Mouse (Mus musculus): Measurements from ENCODE around the gene Spata45.

Gene Spata45

GRCm38 (mm10) chr1:191085597-191085996 is 49.2 kb downstream of the Spata45 start:
- DNase-seq = no peak

GRCm38 (mm10) chr1:191086304-191086878 is 50.0 kb downstream of the Spata45 start:
- no peak for DNase-seq

DNA sequence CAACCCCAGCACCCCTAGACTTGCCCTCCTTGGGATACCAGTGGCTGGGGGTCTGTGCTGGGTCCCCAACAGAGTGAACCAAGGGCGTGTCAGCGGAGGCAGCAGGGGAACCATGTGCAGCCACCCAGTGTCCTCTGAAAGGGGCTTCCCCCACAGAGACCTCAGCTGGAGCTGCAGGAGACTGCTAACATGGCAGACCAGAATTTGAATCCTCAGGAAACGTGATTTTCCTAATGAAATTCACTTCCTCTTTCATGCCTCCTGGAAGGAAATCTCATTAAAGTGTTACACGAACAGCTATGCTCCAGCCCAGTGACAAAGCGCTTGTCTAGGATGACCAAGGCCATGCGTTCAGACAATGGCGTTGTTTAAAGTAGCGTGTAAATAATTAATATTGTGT is 50.5 kb downstream of the Spata45 start:
- no peak for DNase-seq

DNA sequence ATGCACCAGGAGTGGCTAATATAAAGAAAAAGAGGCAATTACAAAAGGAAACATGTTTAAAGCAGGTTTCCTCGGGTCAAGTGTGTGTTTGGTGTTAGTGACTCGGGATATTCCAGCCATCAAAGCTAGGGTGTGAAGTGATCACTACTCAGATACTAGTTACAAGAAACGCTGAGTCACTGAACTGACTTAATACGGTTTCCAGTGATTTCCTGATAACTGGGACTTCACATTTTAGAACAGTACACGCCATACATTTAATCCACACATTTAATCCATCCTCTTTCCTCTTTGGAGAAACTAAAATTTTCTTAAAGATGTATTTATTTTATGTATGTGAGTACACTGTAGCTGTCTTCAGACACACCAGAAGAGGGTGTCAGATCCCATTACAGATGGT is 51.5 kb downstream of the Spata45 start:
- no peak for DNase-seq

- no peak for DNase-seq
Observed at GRCm38 (mm10) chr1:191089355-191089754, 52.9 kb downstream of the Spata45 start.

DNA sequence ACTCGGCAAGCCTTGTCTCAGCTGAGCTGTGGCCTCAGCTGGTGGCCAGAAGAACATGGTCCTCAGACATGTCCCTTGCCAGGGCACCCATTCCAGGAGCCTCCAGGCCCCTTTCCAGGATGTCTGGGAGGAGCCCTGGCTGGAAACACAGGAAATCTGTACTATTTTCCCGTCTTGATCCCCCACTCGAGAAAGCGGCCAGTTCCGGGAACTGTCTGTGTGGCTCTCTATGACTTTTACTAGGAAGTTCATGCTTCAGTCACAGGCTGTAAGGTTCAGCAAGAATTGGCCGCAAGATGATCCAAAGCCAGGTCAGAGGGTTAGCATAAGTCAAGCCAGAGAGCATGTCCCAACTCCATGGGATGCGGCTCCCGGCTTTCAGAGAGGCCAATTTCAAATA is 55.6 kb downstream of the Spata45 start:
- DNase-seq = no peak
